Mouse (Mus musculus) limb, embryonic 10.5 days (tissue): Measurements from ENCODE around the gene Vsig10. TPM values are rescaled to one million over a fixed set of nuclear protein-coding genes. Genes with fewer than 3 reads are reported as not detected.
"Not testable (repeated sequence)": the region's sequence is repeated elsewhere in the genome, so short reads cannot be mapped to it uniquely, and the experiment has no call there.

Source experiments
- DNase-seq: peaks from one replicate; pipeline ENCODE4 v3.0.0-alpha.2; 2017; ENCODE audit warnings: low spot score
- H3K27ac ChIP-seq: fragments of 300-500 bp; sonication (generic); 2 replicates; pipeline ENCODE4 v1.5.1; 2016; ENCODE audit warnings: mild to moderate bottlenecking
- H3K27me3 ChIP-seq: fragments of 300-500 bp; sonication (generic); 2 replicates; pipeline ENCODE4 v1.6.1; 2016; ENCODE audit warnings: low read depth, mild to moderate bottlenecking; ENCODE audit not compliant: poor library complexity, severe bottlenecking
- H3K36me3 ChIP-seq: fragments of 300-500 bp; sonication (generic); 2 replicates; pipeline ENCODE4 v1.6.1; 2016; ENCODE audit warnings: mild to moderate bottlenecking, moderate library complexity
- H3K4me1 ChIP-seq: fragments of 300-500 bp; sonication (generic); 2 replicates; pipeline ENCODE4 v1.6.1; 2016
- H3K4me3 ChIP-seq: fragments of 300-500 bp; sonication (generic); 2 replicates; pipeline ENCODE4 v1.5.1; 2016; ENCODE audit warnings: mild to moderate bottlenecking, moderate library complexity
- H3K9me3 ChIP-seq: fragments of 300-500 bp; sonication (generic); replicated peaks from 2 replicates; pipeline ENCODE4 v1.6.1; 2016; ENCODE audit warnings: mild to moderate bottlenecking
- WGBS: fragments of 180-500 bp; shearing (Covaris S2); methylation state at CpG from one replicate; pipeline ENCODE4 v1.1.7; 2016; 5-methylcytosine and 5-hydroxymethylcytosine counted together
- polyA plus RNA-seq: library from polyadenylated mRNA; unstranded; fragments of >200 nt; fragmentation: Nextera tagmentation; extraction: Ambion mirVana; gene quantifications from 2 replicates; pipeline ENCODE4 v1.2.1, GENCODE M21; 2016

Vsig10 gene
- polyA plus RNA-seq, 1 experiment from 2014 or later = 4.4 TPM

- no peaks in the 10 kb centered on the region for H3K9me3 ChIP-seq
- peaks cover 42% of the 10 kb centered on the region for H3K27me3 ChIP-seq
- H3K36me3 ChIP-seq = no peaks in the 10 kb centered on the region
- peaks cover 19% of the 10 kb centered on the region for H3K4me1 ChIP-seq
- peak; percentile 56 for DNase-seq
- WGBS = 17% methylated on average over 14 of the region's 14 CpGs
- peak overlapping the region; percentile 38 for H3K4me3 ChIP-seq
- no peak overlapping the region for H3K27ac ChIP-seq
These were observed 5.5 kb upstream of the Vsig10 start for GRCm38 (mm10) chr5:117313420-117313819.

GRCm38 (mm10) chr5:117313909-117314308, 5.0 kb upstream of the Vsig10 start:
- Histone ChIP-seq H3K27ac (no peak overlapping the region), H3K4me1 (peaks cover 20% of the 10 kb centered on the region), H3K4me3 (peak overlapping the region; percentile 38), H3K36me3 (no peaks in the 10 kb centered on the region), H3K9me3 (no peaks in the 10 kb centered on the region), H3K27me3 (peaks cover 42% of the 10 kb centered on the region)
- peak; percentile 37 for DNase-seq
- 27% methylated on average over 10 of the region's 10 CpGs for WGBS

- H3K27ac ChIP-seq = no peak overlapping the region
- H3K4me3 ChIP-seq = no peak overlapping the region
- H3K4me1 ChIP-seq = peaks cover 29% of the 10 kb centered on the region
- DNase-seq = peak; percentile 32
- H3K36me3 ChIP-seq = no peaks in the 10 kb centered on the region
- 30% methylated on average over 9 of the region's 9 CpGs for WGBS
- H3K9me3 ChIP-seq = no peaks in the 10 kb centered on the region
- peaks cover 48% of the 10 kb centered on the region for H3K27me3 ChIP-seq
These were observed 4.1 kb upstream of the Vsig10 start for GRCm38 (mm10) chr5:117314587-117315428.

GRCm38 (mm10) chr5:117323751-117324150, 4.9 kb downstream of the Vsig10 start:
- peaks cover 28% of the 10 kb centered on the region for H3K27me3 ChIP-seq

GRCm38 (mm10) chr5:117326408-117326807, 7.5 kb downstream of the Vsig10 start:
- H3K9me3 ChIP-seq = no peaks in the 10 kb centered on the region
- peaks cover 7% of the 10 kb centered on the region for H3K27me3 ChIP-seq
- no peak for DNase-seq
- no peaks in the 10 kb centered on the region for H3K36me3 ChIP-seq
- WGBS = 89% methylated on average over 6 of the region's 6 CpGs
- no peak overlapping the region for H3K27ac ChIP-seq
- H3K4me3 ChIP-seq = no peak overlapping the region
- no peaks in the 10 kb centered on the region for H3K4me1 ChIP-seq

More at GRCm38 (mm10) chr5:117323751-117324150, 4.9 kb downstream of the Vsig10 start:
- peaks cover 13% of the 10 kb centered on the region for H3K4me1 ChIP-seq
- no peak for DNase-seq
- H3K36me3 ChIP-seq = no peaks in the 10 kb centered on the region
- 78% methylated on average over 9 of the region's 9 CpGs for WGBS
- no peak overlapping the region for H3K4me3 ChIP-seq
- H3K9me3 ChIP-seq = no peaks in the 10 kb centered on the region
- no peak overlapping the region for H3K27ac ChIP-seq

GRCm38 (mm10) chr5:117330457-117330856, 11.6 kb downstream of the Vsig10 start:
- no peak for DNase-seq

GRCm38 (mm10) chr5:117337999-117338398, 19.1 kb downstream of the Vsig10 start:
- Histone ChIP-seq H3K4me1 (no peaks in the 10 kb centered on the region), H3K27ac (no peak overlapping the region), H3K9me3 (no peaks in the 10 kb centered on the region), H3K36me3 (peaks cover 5% of the 10 kb centered on the region; the same call in 1 of the 2 replicates), H3K27me3 (no peaks in the 10 kb centered on the region), H3K4me3 (no peak overlapping the region)
- DNase-seq = no peak
- 90% methylated on average over 10 of the region's 10 CpGs for WGBS

More at GRCm38 (mm10) chr5:117330457-117330856, 11.6 kb downstream of the Vsig10 start:
- Histone ChIP-seq H3K36me3 (peaks cover 5% of the 10 kb centered on the region; the same call in 1 of the 2 replicates), H3K4me1 (no peaks in the 10 kb centered on the region), H3K4me3 (no peak overlapping the region), H3K9me3 (no peaks in the 10 kb centered on the region), H3K27me3 (peaks cover 4% of the 10 kb centered on the region; the same call in 1 of the 2 replicates), H3K27ac (no peak overlapping the region)
- WGBS = 85% methylated on average over 7 of the region's 7 CpGs

- 86% methylated on average over 8 of the region's 8 CpGs for WGBS
- H3K4me1 ChIP-seq = no peaks in the 10 kb centered on the region
- DNase-seq = no peak
- H3K27ac ChIP-seq = no peak overlapping the region
- H3K36me3 ChIP-seq = peaks cover 5% of the 10 kb centered on the region; the same call in 1 of the 2 replicates
- no peaks in the 10 kb centered on the region for H3K27me3 ChIP-seq
- no peak overlapping the region for H3K4me3 ChIP-seq
- H3K9me3 ChIP-seq = no peaks in the 10 kb centered on the region
These were observed 19.6 kb downstream of the Vsig10 start for GRCm38 (mm10) chr5:117338503-117338902.

GRCm38 (mm10) chr5:117340081-117340480, 21.2 kb downstream of the Vsig10 start:
- DNase-seq = no peak
- 79% methylated on average over 6 of the region's 6 CpGs for WGBS
- H3K36me3 ChIP-seq = no peaks in the 10 kb centered on the region
- H3K27me3 ChIP-seq = no peaks in the 10 kb centered on the region
- no peaks in the 10 kb centered on the region for H3K4me1 ChIP-seq
- no peak overlapping the region for H3K4me3 ChIP-seq
- no peak overlapping the region for H3K27ac ChIP-seq
- H3K9me3 ChIP-seq = no peaks in the 10 kb centered on the region

- no peak for DNase-seq
- WGBS = 68% methylated on average over 6 of the region's 6 CpGs
These were observed 23.0 kb downstream of the Vsig10 start for GRCm38 (mm10) chr5:117341896-117342295.

GRCm38 (mm10) chr5:117344496-117344895, 25.6 kb downstream of the Vsig10 start:
- H3K36me3 ChIP-seq, H3K27ac ChIP-seq, H3K27me3 ChIP-seq, H3K4me3 ChIP-seq, H3K9me3 ChIP-seq, DNase-seq: not testable (repeated sequence)
- peaks cover 13% of the 10 kb centered on the region for H3K4me1 ChIP-seq
- 90% methylated on average over 5 of the region's 5 CpGs for WGBS

More at GRCm38 (mm10) chr5:117341896-117342295, 23.0 kb downstream of the Vsig10 start:
- H3K4me3 ChIP-seq = no peak overlapping the region
- H3K9me3 ChIP-seq = no peaks in the 10 kb centered on the region
- H3K27ac ChIP-seq = no peak overlapping the region
- H3K27me3 ChIP-seq = no peaks in the 10 kb centered on the region
- no peaks in the 10 kb centered on the region for H3K36me3 ChIP-seq
- H3K4me1 ChIP-seq = peaks cover 9% of the 10 kb centered on the region

- Histone ChIP-seq H3K9me3 (no peaks in the 10 kb centered on the region), H3K4me3 (no peak overlapping the region), H3K36me3 (0 out of 2 replicates have a peak, but pooled peaks cover 3% of the 10 kb centered on the region), H3K27me3 (no peaks in the 10 kb centered on the region), H3K27ac (no peak overlapping the region), H3K4me1 (peaks cover 14% of the 10 kb centered on the region)
- WGBS = 87% methylated on average over 5 of the region's 5 CpGs
- DNase-seq = no peak
These were observed 26.6 kb downstream of the Vsig10 start for GRCm38 (mm10) chr5:117345432-117345976.

- DNase-seq = no peak
- Histone ChIP-seq H3K36me3 (0 out of 2 replicates have a peak, but pooled peaks cover 3% of the 10 kb centered on the region), H3K27ac (peak overlapping the region; percentile 72; the same call in 1 of the 2 replicates), H3K27me3 (no peaks in the 10 kb centered on the region), H3K4me3 (no peak overlapping the region), H3K9me3 (no peaks in the 10 kb centered on the region), H3K4me1 (peaks cover 16% of the 10 kb centered on the region)
- 68% methylated on average over 3 of the region's 3 CpGs for WGBS
These were observed 27.4 kb downstream of the Vsig10 start for GRCm38 (mm10) chr5:117346281-117346680.
